Mouse (Mus musculus): Measurements from ENCODE around the gene Gm21921. TPM values are rescaled to one million over a fixed set of nuclear protein-coding genes. Genes with fewer than 3 reads are reported as not detected.
"Not testable (repeated sequence)": the region's sequence is repeated elsewhere in the genome, so short reads cannot be mapped to it uniquely, and the experiment has no call there.

Gm21921 gene
- polyA plus RNA-seq (2012; rRNA removed), result not detected in 2 replicates

- H3K4me1 ChIP-seq (ENCODE audit: control insufficient read depth, insufficient read depth, low read length); H3K27ac ChIP-seq (ENCODE audit: insufficient read depth, low read length); DNase-seq; H3K27me3 ChIP-seq (ENCODE audit: control insufficient read depth, insufficient read depth, low read length); H3K4me3 ChIP-seq (replicated peaks; ENCODE audit: insufficient read depth, low read depth, low read length): not testable (repeated sequence)
- no CpG with 5 or more reads among the region's 2 CpGs for WGBS
Measured at GRCm38 (mm10) chrY:24796143-24796542, at the start of gene Gm21921. Gene Gm21921 (minus strand): TSS chrY:24796243.

Measured in cerebellum, adult 2 months (tissue).